Mouse (Mus musculus): ENCODE data around the gene Pde4b.

DNA sequence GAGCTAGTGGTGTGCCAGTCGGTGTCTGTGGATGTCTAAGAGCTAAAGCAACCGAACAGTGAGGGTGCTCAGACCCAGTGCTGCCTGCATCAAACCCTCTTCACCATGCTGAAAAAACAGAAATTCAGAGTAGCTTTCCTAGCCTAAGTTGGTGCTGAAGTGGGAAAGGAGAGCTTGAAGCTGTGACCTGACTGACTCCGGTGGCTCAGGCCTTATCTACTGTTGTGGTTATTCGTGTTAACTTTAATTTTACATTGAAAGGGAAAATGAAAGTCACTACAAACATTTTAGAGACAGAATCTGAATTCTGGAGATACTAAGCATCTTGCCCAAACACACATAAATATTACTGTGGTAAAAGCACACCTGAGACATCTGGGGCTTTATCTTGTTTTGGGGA lies 542.3 kb downstream of the Pde4b start:
- TF ChIP-seq POLR2A (IDR thresholded peaks at IDR 0.05; ENCODE audit: borderline replicate concordance, control insufficient read depth, low read depth, low read length) (no peak), CTCF (IDR thresholded peaks at IDR 0.05; ENCODE audit: control insufficient read depth, insufficient read depth, low read length) (no peak)
